Mouse (Mus musculus): Measurements from ENCODE around the gene Cd160. TPM values are rescaled to one million over a fixed set of nuclear protein-coding genes. Genes with fewer than 3 reads are reported as not detected.

The Cd160 gene
- polyA plus RNA-seq (2017; shearing (Covaris generic)), result 40.3 TPM

GRCm38 (mm10) chr3:96828984-96829383 is at the start of gene Cd160, which contains the start of gene Pdzk1:
Gene Cd160, minus strand, starts transcription at chr3:96829351.
Gene Pdzk1, plus strand, starts transcription at chr3:96829284.

Other genes starting within 250 kb of the Cd160 start
- 37.8 TPM for gene Polr3gl, start 235.2 kb downstream of the Cd160 start, polyA plus RNA-seq (2017; shearing (Covaris generic))
- not detected for gene Ankrd34a, start 232.7 kb downstream of the Cd160 start, polyA plus RNA-seq (2017; shearing (Covaris generic))
- 0.74 TPM for gene Lix1l, start 228.2 kb downstream of the Cd160 start, polyA plus RNA-seq (2017; shearing (Covaris generic))
- 331 TPM for gene Rbm8a, start 199.4 kb downstream of the Cd160 start, polyA plus RNA-seq (2017; shearing (Covaris generic))
- gene Pex11b, start 194.0 kb downstream of the Cd160 start, polyA plus RNA-seq (2017; shearing (Covaris generic)), result 92.9 TPM
- 0.12 TPM for gene Gm42957, start 193.9 kb downstream of the Cd160 start, polyA plus RNA-seq (2017; shearing (Covaris generic))
- gene Itga10, start 183.8 kb downstream of the Cd160 start, polyA plus RNA-seq (2017; shearing (Covaris generic)), result 0.19 TPM
- gene Ankrd35, start 159.2 kb downstream of the Cd160 start, polyA plus RNA-seq (2017; shearing (Covaris generic)), result 0.19 TPM
- gene Pias3, start 133.0 kb downstream of the Cd160 start, polyA plus RNA-seq (2017; shearing (Covaris generic)), result 24.3 TPM
- 1.2 TPM for gene Nudt17, start 120.8 kb downstream of the Cd160 start, polyA plus RNA-seq (2017; shearing (Covaris generic))
- 83.3 TPM for gene Polr3c, start 101.7 kb downstream of the Cd160 start, polyA plus RNA-seq (2017; shearing (Covaris generic))
- 26.3 TPM for gene Rnf115, start 101.7 kb downstream of the Cd160 start, polyA plus RNA-seq (2017; shearing (Covaris generic))
- gene Pdzk1, start 67 bp downstream of the Cd160 start, polyA plus RNA-seq (2017; shearing (Covaris generic)), result not detected
- gene Gja5, start 75.3 kb upstream of the Cd160 start, polyA plus RNA-seq (2017; shearing (Covaris generic)), result 0.20 TPM
- 35.6 TPM for gene Gpr89, start 76.0 kb upstream of the Cd160 start, polyA plus RNA-seq (2017; shearing (Covaris generic))
- 0.04 TPM for gene Gja8, start 96.7 kb upstream of the Cd160 start, polyA plus RNA-seq (2017; shearing (Covaris generic))